Mouse (Mus musculus): ENCODE data around the gene Dnajb14.
"Not testable (repeated sequence)": the region's sequence is repeated elsewhere in the genome, so short reads cannot be mapped to it uniquely, and the experiment has no call there.

Gene Dnajb14

GRCm38 (mm10) chr3:137954256-137954916, 86.9 kb downstream of the Dnajb14 start:
- DNase-seq: no peak

- DNase-seq: no peak
Measured at GRCm38 (mm10) chr3:137955560-137956081, 88.1 kb downstream of the Dnajb14 start.

GRCm38 (mm10) chr3:137957864-137958263, 90.4 kb downstream of the Dnajb14 start:
- DNase-seq: no peak

- DNase-seq: no peak
Measured at GRCm38 (mm10) chr3:137958352-137958751, 90.9 kb downstream of the Dnajb14 start.

GRCm38 (mm10) chr3:137959456-137959855, 92.0 kb downstream of the Dnajb14 start:
- no peak for DNase-seq

GRCm38 (mm10) chr3:137961736-137962385, 94.4 kb downstream of the Dnajb14 start:
- DNase-seq: peak; percentile 42

- no peak for DNase-seq
Measured at GRCm38 (mm10) chr3:137963508-137963907, 96.0 kb downstream of the Dnajb14 start.

GRCm38 (mm10) chr3:137964014-137964413, 96.5 kb downstream of the Dnajb14 start:
- not testable (repeated sequence) for DNase-seq

Data from lung, postnatal 36 days (tissue).